Mouse (Mus musculus) cortical plate, adult 2 months (tissue): ENCODE data around the gene Herc4. TPM values are rescaled to one million over a fixed set of nuclear protein-coding genes. Genes with fewer than 3 reads are reported as not detected.

Experiments used
- H3K27ac ChIP-seq: fragments of 200-500 bp; 2 replicates; pipeline ENCODE4 v1.5.1; 2012; ENCODE audit warnings: low read length, control low read depth, inconsistent platforms; ENCODE audit not compliant: insufficient read depth
- H3K4me1 ChIP-seq: fragments of 200-500 bp; 2 replicates; pipeline ENCODE4 v1.6.1; 2011; ENCODE audit warnings: low read length; ENCODE audit not compliant: control insufficient read depth, insufficient read depth
- H3K4me3 ChIP-seq: fragments of 200-500 bp; 2 replicates; pipeline ENCODE4 v1.5.1; 2011; ENCODE audit warnings: mild to moderate bottlenecking, low read length, control low read depth; ENCODE audit not compliant: insufficient read depth
- CTCF ChIP-seq: fragments of 200-500 bp; IDR thresholded peaks from 2 replicates; pipeline ENCODE4 v1.5.1; 2011; ENCODE audit warnings: mild to moderate bottlenecking, control low read depth, low read length; ENCODE audit not compliant: insufficient read depth; ENCODE audit errors: extremely low read depth
- POLR2A ChIP-seq: fragments of 200-500 bp; IDR thresholded peaks from 2 replicates; pipeline ENCODE4 v1.6.1; 2011; ENCODE audit warnings: mild to moderate bottlenecking, low read length, control low read depth; ENCODE audit not compliant: insufficient read depth; ENCODE audit errors: extremely low read depth
- polyA plus RNA-seq: library from polyadenylated mRNA; depleted of rRNA; stranded (reverse); fragments of >200 nt; gene quantifications from 2 replicates; pipeline ENCODE4 v1.2.3, GENCODE M21; 2012

Gene Herc4
- polyA plus RNA-seq, 1 experiment: 39.4 TPM

GRCm38 (mm10) chr10:63282417-63282816 lies 38.8 kb downstream of the Herc4 start:
- Histone ChIP-seq H3K4me1 (no peaks in the 10 kb centered on the region), H3K4me3 (no peak overlapping the region), H3K27ac (no peak overlapping the region)
- TF ChIP-seq CTCF (no peak), POLR2A (no peak)

GRCm38 (mm10) chr10:63282846-63283245 lies 39.2 kb downstream of the Herc4 start:
- TF ChIP-seq POLR2A (no peak), CTCF (no peak)
- Histone ChIP-seq H3K4me1 (no peaks in the 10 kb centered on the region), H3K27ac (no peak overlapping the region), H3K4me3 (no peak overlapping the region)

GRCm38 (mm10) chr10:63302356-63302755 lies 58.7 kb downstream of the Herc4 start:
- Histone ChIP-seq H3K4me3 (no peak overlapping the region), H3K4me1 (no peaks in the 10 kb centered on the region), H3K27ac (no peak overlapping the region)
- TF ChIP-seq POLR2A (no peak), CTCF (no peak)

GRCm38 (mm10) chr10:63308582-63309366 lies 65.2 kb downstream of the Herc4 start:
- Histone ChIP-seq H3K4me1 (no peaks in the 10 kb centered on the region), H3K27ac (no peak overlapping the region), H3K4me3 (no peak overlapping the region)
- peak; percentile 79 for TF ChIP-seq CTCF
- no peak for TF ChIP-seq POLR2A

- TF ChIP-seq CTCF: no peak
- no peak for TF ChIP-seq POLR2A
- H3K27ac ChIP-seq: no peak overlapping the region
- no peak overlapping the region for H3K4me3 ChIP-seq
- H3K4me1 ChIP-seq: no peaks in the 10 kb centered on the region
Measured at GRCm38 (mm10) chr10:63313726-63314125, 70.1 kb downstream of the Herc4 start.

- no peak overlapping the region for H3K27ac ChIP-seq
- TF ChIP-seq CTCF (no peak), POLR2A (no peak)
- H3K4me1 ChIP-seq: no peaks in the 10 kb centered on the region
- no peak overlapping the region for H3K4me3 ChIP-seq
Measured at GRCm38 (mm10) chr10:63327091-63327490, 83.5 kb downstream of the Herc4 start.

GRCm38 (mm10) chr10:63336901-63337300 lies 93.3 kb downstream of the Herc4 start:
- TF ChIP-seq POLR2A (no peak), CTCF (no peak)
- Histone ChIP-seq H3K4me1 (peaks cover 5% of the 10 kb centered on the region; the same call in 1 of the 2 replicates), H3K27ac (no peak overlapping the region), H3K4me3 (peak overlapping the region; percentile 68; the same call in 1 of the 2 replicates)

- peak overlapping the region; percentile 68; the same call in 1 of the 2 replicates for H3K4me3 ChIP-seq
- no peak for TF ChIP-seq POLR2A
- TF ChIP-seq CTCF: no peak
- no peak overlapping the region for H3K27ac ChIP-seq
- peaks cover 5% of the 10 kb centered on the region; the same call in 1 of the 2 replicates for H3K4me1 ChIP-seq
Measured at GRCm38 (mm10) chr10:63337326-63337725, 93.7 kb downstream of the Herc4 start.

GRCm38 (mm10) chr10:63337951-63338836 lies 94.6 kb downstream of the Herc4 start:
- H3K4me3 ChIP-seq: peak overlapping the region; percentile 68
- peaks cover 5% of the 10 kb centered on the region; the same call in 1 of the 2 replicates for H3K4me1 ChIP-seq
- TF ChIP-seq CTCF (no peak), POLR2A (no peak)
- peak overlapping the region; percentile 97 for H3K27ac ChIP-seq
